Mouse (Mus musculus): ENCODE measurements at regions not wholly inside any gene's neighbourhood (a gene's known extent, or its start where the extent isn't known, plus 50 kb on each side); places are given as distances from the start of the nearest gene placed in this dataset.

- H3K27ac ChIP-seq (ENCODE audit: insufficient read depth, low read length) = no peak overlapping the region
- no peaks in the 10 kb centered on the region for H3K36me3 ChIP-seq (ENCODE audit: control insufficient read depth, insufficient read depth, low read length, poor library complexity, severe bottlenecking)
- H3K27me3 ChIP-seq (ENCODE audit: control insufficient read depth, insufficient read depth, low read length, poor library complexity, severe bottlenecking) = no peaks in the 10 kb centered on the region
- peak; percentile 11 for TF ChIP-seq CTCF (IDR thresholded peaks at IDR 0.05; ENCODE audit: low read depth, low read length)
- TF ChIP-seq POLR2A (IDR thresholded peaks at IDR 0.05; ENCODE audit: insufficient read depth, low read length) = no peak
- no peak for TF ChIP-seq EP300 (IDR thresholded peaks at IDR 0.05; ENCODE audit: insufficient read depth, low read depth, low read length)
- H3K4me1 ChIP-seq (ENCODE audit: control insufficient read depth, insufficient read depth, low read length) = no peaks in the 10 kb centered on the region
- no peak overlapping the region for H3K4me3 ChIP-seq (ENCODE audit: low read depth, low read length)
- H3K9me3 ChIP-seq (replicated peaks; ENCODE audit: control insufficient read depth, insufficient read depth, low read length, poor library complexity, severe bottlenecking) = no peaks in the 10 kb centered on the region
- no peak overlapping the region for H3K9ac ChIP-seq (ENCODE audit: low read depth, poor library complexity, severe bottlenecking)
Observed at GRCm38 (mm10) chr10:91293226-91293625, 112.1 kb upstream of the Tmpo start.

GRCm38 (mm10) chr10:91284259-91284658, 103.1 kb upstream of the Tmpo start:
- no peak overlapping the region for H3K9ac ChIP-seq (ENCODE audit: low read depth, poor library complexity, severe bottlenecking)
- TF ChIP-seq POLR2A (IDR thresholded peaks at IDR 0.05; ENCODE audit: insufficient read depth, low read length) (no peak), EP300 (IDR thresholded peaks at IDR 0.05; ENCODE audit: insufficient read depth, low read depth, low read length) (no peak), CTCF (IDR thresholded peaks at IDR 0.05; ENCODE audit: low read depth, low read length) (no peak)
- no peak overlapping the region for H3K27ac ChIP-seq (ENCODE audit: insufficient read depth, low read length)
- no peaks in the 10 kb centered on the region for H3K27me3 ChIP-seq (ENCODE audit: control insufficient read depth, insufficient read depth, low read length, poor library complexity, severe bottlenecking)
- H3K4me1 ChIP-seq (ENCODE audit: control insufficient read depth, insufficient read depth, low read length) = no peaks in the 10 kb centered on the region
- H3K36me3 ChIP-seq (ENCODE audit: control insufficient read depth, insufficient read depth, low read length, poor library complexity, severe bottlenecking) = no peaks in the 10 kb centered on the region
- H3K9me3 ChIP-seq (replicated peaks; ENCODE audit: control insufficient read depth, insufficient read depth, low read length, poor library complexity, severe bottlenecking) = no peaks in the 10 kb centered on the region
- no peak overlapping the region for H3K4me3 ChIP-seq (ENCODE audit: low read depth, low read length)

- no peak overlapping the region for H3K9ac ChIP-seq (ENCODE audit: low read depth, poor library complexity, severe bottlenecking)
- H3K27ac ChIP-seq (ENCODE audit: insufficient read depth, low read length) = no peak overlapping the region
- H3K36me3 ChIP-seq (ENCODE audit: control insufficient read depth, insufficient read depth, low read length, poor library complexity, severe bottlenecking) = no peaks in the 10 kb centered on the region
- H3K4me3 ChIP-seq (ENCODE audit: low read depth, low read length) = no peak overlapping the region
- no peaks in the 10 kb centered on the region for H3K9me3 ChIP-seq (replicated peaks; ENCODE audit: control insufficient read depth, insufficient read depth, low read length, poor library complexity, severe bottlenecking)
- no peak for TF ChIP-seq EP300 (IDR thresholded peaks at IDR 0.05; ENCODE audit: insufficient read depth, low read depth, low read length)
- peak; percentile 97 for TF ChIP-seq CTCF (IDR thresholded peaks at IDR 0.05; ENCODE audit: low read depth, low read length)
- TF ChIP-seq POLR2A (IDR thresholded peaks at IDR 0.05; ENCODE audit: insufficient read depth, low read length) = no peak
- no peaks in the 10 kb centered on the region for H3K4me1 ChIP-seq (ENCODE audit: control insufficient read depth, insufficient read depth, low read length)
- no peaks in the 10 kb centered on the region for H3K27me3 ChIP-seq (ENCODE audit: control insufficient read depth, insufficient read depth, low read length, poor library complexity, severe bottlenecking)
Observed at GRCm38 (mm10) chr10:91270955-91271741, 90.0 kb upstream of the Tmpo start.

GRCm38 (mm10) chr10:91270268-91270954, 89.3 kb upstream of the Tmpo start:
- Histone ChIP-seq H3K27ac (ENCODE audit: insufficient read depth, low read length) (no peak overlapping the region), H3K4me3 (ENCODE audit: low read depth, low read length) (peak overlapping the region; percentile 32; the same call in 1 of the 2 replicates), H3K9me3 (replicated peaks; ENCODE audit: control insufficient read depth, insufficient read depth, low read length, poor library complexity, severe bottlenecking) (no peaks in the 10 kb centered on the region), H3K4me1 (ENCODE audit: control insufficient read depth, insufficient read depth, low read length) (no peaks in the 10 kb centered on the region), H3K36me3 (ENCODE audit: control insufficient read depth, insufficient read depth, low read length, poor library complexity, severe bottlenecking) (no peaks in the 10 kb centered on the region), H3K9ac (ENCODE audit: low read depth, poor library complexity, severe bottlenecking) (0 out of 2 replicates have a peak overlapping the region, but pooled peaks have one; percentile 24), H3K27me3 (ENCODE audit: control insufficient read depth, insufficient read depth, low read length, poor library complexity, severe bottlenecking) (no peaks in the 10 kb centered on the region)
- peak; percentile 70 for TF ChIP-seq CTCF (IDR thresholded peaks at IDR 0.05; ENCODE audit: low read depth, low read length)
- no peak; the same call in 1 of the 2 replicates for TF ChIP-seq EP300 (IDR thresholded peaks at IDR 0.05; ENCODE audit: insufficient read depth, low read depth, low read length)
- no peak for TF ChIP-seq POLR2A (IDR thresholded peaks at IDR 0.05; ENCODE audit: insufficient read depth, low read length)

GRCm38 (mm10) chr10:91267886-91268285, 86.8 kb upstream of the Tmpo start:
- H3K27me3 ChIP-seq (ENCODE audit: control insufficient read depth, insufficient read depth, low read length, poor library complexity, severe bottlenecking) = no peaks in the 10 kb centered on the region
- no peak overlapping the region for H3K9ac ChIP-seq (ENCODE audit: low read depth, poor library complexity, severe bottlenecking)
- no peak overlapping the region for H3K4me3 ChIP-seq (ENCODE audit: low read depth, low read length)
- no peaks in the 10 kb centered on the region for H3K9me3 ChIP-seq (replicated peaks; ENCODE audit: control insufficient read depth, insufficient read depth, low read length, poor library complexity, severe bottlenecking)
- H3K4me1 ChIP-seq (ENCODE audit: control insufficient read depth, insufficient read depth, low read length) = no peaks in the 10 kb centered on the region
- H3K36me3 ChIP-seq (ENCODE audit: control insufficient read depth, insufficient read depth, low read length, poor library complexity, severe bottlenecking) = no peaks in the 10 kb centered on the region
- TF ChIP-seq CTCF (IDR thresholded peaks at IDR 0.05; ENCODE audit: low read depth, low read length) = no peak
- TF ChIP-seq EP300 (IDR thresholded peaks at IDR 0.05; ENCODE audit: insufficient read depth, low read depth, low read length) = no peak
- no peak for TF ChIP-seq POLR2A (IDR thresholded peaks at IDR 0.05; ENCODE audit: insufficient read depth, low read length)
- no peak overlapping the region for H3K27ac ChIP-seq (ENCODE audit: insufficient read depth, low read length)

- TF ChIP-seq CTCF (IDR thresholded peaks at IDR 0.05; ENCODE audit: low read depth, low read length) (no peak), POLR2A (IDR thresholded peaks at IDR 0.05; ENCODE audit: insufficient read depth, low read length) (no peak), EP300 (IDR thresholded peaks at IDR 0.05; ENCODE audit: insufficient read depth, low read depth, low read length) (no peak)
- Histone ChIP-seq H3K4me3 (ENCODE audit: low read depth, low read length) (no peak overlapping the region), H3K9ac (ENCODE audit: low read depth, poor library complexity, severe bottlenecking) (no peak overlapping the region)
Observed at GRCm38 (mm10) chr10:91260416-91260815, 79.3 kb upstream of the Tmpo start.

More at GRCm38 (mm10) chr10:91260416-91260815, 79.3 kb upstream of the Tmpo start:
- 0 out of 2 replicates have a peak, but pooled peaks cover 2% of the 10 kb centered on the region for H3K9me3 ChIP-seq (replicated peaks; ENCODE audit: control insufficient read depth, insufficient read depth, low read length, poor library complexity, severe bottlenecking)
- H3K27ac ChIP-seq (ENCODE audit: insufficient read depth, low read length) = no peak overlapping the region
- no peaks in the 10 kb centered on the region for H3K36me3 ChIP-seq (ENCODE audit: control insufficient read depth, insufficient read depth, low read length, poor library complexity, severe bottlenecking)
- H3K4me1 ChIP-seq (ENCODE audit: control insufficient read depth, insufficient read depth, low read length) = no peaks in the 10 kb centered on the region
- H3K27me3 ChIP-seq (ENCODE audit: control insufficient read depth, insufficient read depth, low read length, poor library complexity, severe bottlenecking) = no peaks in the 10 kb centered on the region

Data from ES-Bruce4 (cell line).